Mouse (Mus musculus) testis, adult 2 months (tissue): ENCODE results near the gene Gse1. TPM values are rescaled to one million over a fixed set of nuclear protein-coding genes. Genes with fewer than 3 reads are reported as not detected.

ENCODE experiments used
- H3K27ac ChIP-seq: fragments of 200-500 bp; 2 replicates; pipeline ENCODE4 v1.5.1; 2012; ENCODE audit warnings: low read depth, low read length; ENCODE audit not compliant: control insufficient read depth, insufficient read depth
- H3K27me3 ChIP-seq: fragments of 200-500 bp; 2 replicates; pipeline ENCODE4 v1.6.1; 2012; ENCODE audit warnings: mild to moderate bottlenecking, low read length, moderate library complexity; ENCODE audit not compliant: control insufficient read depth, insufficient read depth
- H3K36me3 ChIP-seq: fragments of 200-500 bp; 2 replicates; pipeline ENCODE4 v1.6.1; 2012; ENCODE audit warnings: mild to moderate bottlenecking, low read length; ENCODE audit not compliant: control insufficient read depth, insufficient read depth
- H3K4me1 ChIP-seq: fragments of 200-500 bp; 2 replicates; pipeline ENCODE4 v1.6.1; 2012; ENCODE audit warnings: low read length; ENCODE audit not compliant: control insufficient read depth, insufficient read depth
- H3K4me3 ChIP-seq: fragments of 200-500 bp; 2 replicates; pipeline ENCODE4 v1.5.1; 2012; ENCODE audit warnings: low read depth, mild to moderate bottlenecking, low read length, moderate library complexity, mixed read lengths; ENCODE audit not compliant: control insufficient read depth
- CTCF ChIP-seq: fragments of 200-500 bp; IDR thresholded peaks from 2 replicates; pipeline ENCODE4 v1.5.1; 2012; ENCODE audit warnings: low read depth, mild to moderate bottlenecking, inconsistent platforms, low read length, moderate library complexity; ENCODE audit not compliant: control insufficient read depth, insufficient read depth, insufficient replicate concordance
- POLR2A ChIP-seq: fragments of 200-500 bp; IDR thresholded peaks from 2 replicates; pipeline ENCODE4 v1.6.1; 2012; ENCODE audit warnings: low read depth, mild to moderate bottlenecking, inconsistent platforms, low read length, moderate library complexity; ENCODE audit not compliant: control insufficient read depth
- polyA plus RNA-seq: library from polyadenylated mRNA; depleted of rRNA; stranded (reverse); fragments of >200 nt; gene quantifications from 2 replicates; pipeline ENCODE4 v1.2.3, GENCODE M21; 2012

The Gse1 gene
- polyA plus RNA-seq, 1 experiment, result 4.0 TPM

DNA sequence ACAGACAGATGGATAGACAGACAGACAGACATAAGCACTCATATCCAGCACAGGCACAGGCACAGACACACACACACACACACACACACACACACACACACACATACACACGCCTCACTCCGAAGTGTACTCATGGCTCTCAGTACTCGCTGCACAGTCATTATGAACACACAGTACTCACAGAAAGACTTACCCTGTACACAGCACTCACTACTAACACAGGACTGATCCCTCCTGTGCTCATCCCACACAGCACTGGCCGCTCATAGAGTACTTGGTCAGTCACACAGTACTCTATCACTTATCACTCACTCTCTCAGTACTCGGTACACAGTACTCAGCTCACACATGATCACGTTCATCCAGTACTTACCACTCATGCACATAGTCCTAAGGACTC is 144.4 kb downstream of the Gse1 start:
- Histone ChIP-seq H3K36me3 (no peaks in the 10 kb centered on the region), H3K4me3 (no peak overlapping the region), H3K4me1 (peaks cover 8% of the 10 kb centered on the region), H3K27me3 (no peaks in the 10 kb centered on the region), H3K27ac (no peak overlapping the region)
- TF ChIP-seq POLR2A (no peak), CTCF (no peak)

DNA sequence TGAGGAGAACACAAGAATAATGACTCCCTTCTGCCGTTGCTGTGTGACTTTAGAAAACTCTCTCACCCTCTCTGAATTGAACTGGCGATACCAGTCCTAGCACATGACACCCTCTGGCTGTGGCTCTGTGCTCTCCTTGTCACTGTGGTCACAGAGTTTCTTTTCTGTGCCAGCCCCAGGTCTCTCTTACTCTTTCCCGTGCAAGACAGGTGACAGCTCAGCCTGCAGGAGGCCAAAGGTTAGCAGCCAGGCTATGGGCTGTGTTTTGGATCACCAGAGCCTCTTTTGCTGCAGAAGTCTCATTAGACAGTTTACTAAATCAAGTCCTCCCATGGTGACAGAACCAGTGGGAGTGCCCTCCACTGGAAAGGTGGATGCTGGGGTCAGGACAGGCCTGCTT is 145.4 kb downstream of the Gse1 start:
- no peak overlapping the region for H3K4me3 ChIP-seq
- no peak for TF ChIP-seq POLR2A
- no peak for TF ChIP-seq CTCF
- H3K27ac ChIP-seq, result no peak overlapping the region
- H3K36me3 ChIP-seq, result no peaks in the 10 kb centered on the region
- peaks cover 8% of the 10 kb centered on the region for H3K4me1 ChIP-seq
- no peaks in the 10 kb centered on the region for H3K27me3 ChIP-seq

DNA sequence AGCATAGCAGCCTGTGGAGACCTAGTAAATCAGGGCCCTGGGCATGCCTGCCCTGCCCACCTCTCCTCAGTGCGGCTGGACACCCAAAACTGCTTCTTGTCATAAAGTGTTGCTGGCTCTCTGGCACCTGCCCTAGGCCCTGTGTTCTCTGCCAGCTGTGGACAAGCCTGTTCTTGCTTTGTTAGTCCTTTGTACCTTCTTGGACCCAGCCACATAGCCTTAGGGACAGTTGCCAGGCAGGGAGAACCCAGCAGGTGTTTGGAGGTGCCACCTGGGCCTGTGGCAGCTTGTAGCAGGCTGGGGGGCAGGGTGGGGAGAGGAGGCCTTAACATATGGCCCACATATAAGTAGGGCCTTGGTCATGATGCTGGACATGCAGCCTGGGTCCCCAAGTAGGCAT is 145.8 kb downstream of the Gse1 start:
- Histone ChIP-seq H3K27me3 (no peaks in the 10 kb centered on the region), H3K4me1 (peaks cover 4% of the 10 kb centered on the region), H3K4me3 (no peak overlapping the region), H3K36me3 (no peaks in the 10 kb centered on the region), H3K27ac (no peak overlapping the region)
- TF ChIP-seq CTCF, result no peak

DNA sequence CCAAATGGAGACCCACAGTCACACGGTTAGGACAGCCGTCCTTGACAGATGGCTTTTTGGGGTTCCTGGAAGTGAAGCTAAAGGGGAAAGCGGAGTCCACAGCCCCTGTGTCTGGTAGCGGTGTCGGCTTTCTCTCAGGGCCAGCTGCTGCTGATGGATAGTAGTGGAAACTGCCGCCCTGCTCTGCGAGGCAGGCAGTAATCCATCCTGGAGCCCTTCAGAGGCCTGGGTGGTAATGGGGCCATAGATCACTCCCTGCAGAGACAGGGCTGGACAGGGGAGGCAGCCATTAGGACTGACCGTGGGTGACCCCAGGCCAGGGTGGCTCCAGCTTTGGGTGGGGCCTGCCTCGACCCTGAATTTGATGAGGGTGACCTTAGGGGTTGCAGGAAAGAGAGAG is 146.3 kb downstream of the Gse1 start:
- Histone ChIP-seq H3K36me3 (no peaks in the 10 kb centered on the region), H3K27ac (no peak overlapping the region), H3K27me3 (no peaks in the 10 kb centered on the region), H3K4me1 (peaks cover under 1% of the 10 kb centered on the region; the same call in 1 of the 2 replicates), H3K4me3 (no peak overlapping the region)
- no peak for TF ChIP-seq CTCF
- no peak for TF ChIP-seq POLR2A

DNA sequence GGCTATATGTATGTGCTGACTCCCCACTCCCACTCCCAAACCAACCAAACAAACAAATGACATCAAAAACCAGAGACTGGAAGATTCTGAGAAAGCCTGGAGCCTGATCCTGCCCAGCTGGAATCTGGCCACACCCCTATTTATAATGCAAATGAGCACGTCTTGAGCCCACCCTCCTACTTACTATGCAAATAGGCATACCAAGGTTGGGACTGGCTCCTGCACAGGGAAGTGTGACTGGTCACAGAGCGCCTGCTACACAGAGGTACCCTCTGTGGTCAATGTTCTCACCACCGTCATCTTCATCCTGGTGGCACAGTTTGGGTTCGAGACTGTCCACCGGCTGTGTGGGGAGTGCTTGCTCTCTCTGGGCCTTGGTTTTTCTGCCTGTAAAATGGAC is 146.9 kb downstream of the Gse1 start:
- H3K27me3 ChIP-seq, result no peaks in the 10 kb centered on the region
- TF ChIP-seq CTCF, result no peak
- no peak for TF ChIP-seq POLR2A
- no peak overlapping the region for H3K4me3 ChIP-seq
- no peak overlapping the region for H3K27ac ChIP-seq
- no peaks in the 10 kb centered on the region for H3K36me3 ChIP-seq
- no peaks in the 10 kb centered on the region; the same call in 1 of the 2 replicates for H3K4me1 ChIP-seq

DNA sequence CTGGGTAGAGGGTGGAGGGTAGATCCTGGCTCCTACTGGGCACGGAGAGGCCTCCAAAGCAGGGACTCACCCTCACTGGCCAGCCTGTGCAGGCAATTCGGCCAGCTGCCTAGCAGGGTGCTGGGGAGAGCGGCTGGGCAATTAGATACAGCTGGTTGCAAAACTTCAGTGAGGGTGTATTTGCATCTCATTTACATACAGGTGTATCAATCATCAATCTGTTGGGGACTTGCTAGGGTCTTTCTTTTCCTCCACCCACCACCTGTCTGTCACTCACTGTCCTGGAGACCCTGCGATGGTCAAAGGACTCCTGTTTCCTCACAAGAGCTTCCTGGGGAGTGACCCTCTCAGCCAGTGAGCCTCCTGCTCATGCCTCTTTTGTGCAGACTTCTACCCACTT is 148.0 kb downstream of the Gse1 start:
- H3K27me3 ChIP-seq, result no peaks in the 10 kb centered on the region
- no peaks in the 10 kb centered on the region for H3K36me3 ChIP-seq
- no peak overlapping the region for H3K4me3 ChIP-seq
- H3K4me1 ChIP-seq, result no peaks in the 10 kb centered on the region; the same call in 1 of the 2 replicates
- no peak overlapping the region for H3K27ac ChIP-seq
- TF ChIP-seq POLR2A (no peak), CTCF (no peak)

DNA sequence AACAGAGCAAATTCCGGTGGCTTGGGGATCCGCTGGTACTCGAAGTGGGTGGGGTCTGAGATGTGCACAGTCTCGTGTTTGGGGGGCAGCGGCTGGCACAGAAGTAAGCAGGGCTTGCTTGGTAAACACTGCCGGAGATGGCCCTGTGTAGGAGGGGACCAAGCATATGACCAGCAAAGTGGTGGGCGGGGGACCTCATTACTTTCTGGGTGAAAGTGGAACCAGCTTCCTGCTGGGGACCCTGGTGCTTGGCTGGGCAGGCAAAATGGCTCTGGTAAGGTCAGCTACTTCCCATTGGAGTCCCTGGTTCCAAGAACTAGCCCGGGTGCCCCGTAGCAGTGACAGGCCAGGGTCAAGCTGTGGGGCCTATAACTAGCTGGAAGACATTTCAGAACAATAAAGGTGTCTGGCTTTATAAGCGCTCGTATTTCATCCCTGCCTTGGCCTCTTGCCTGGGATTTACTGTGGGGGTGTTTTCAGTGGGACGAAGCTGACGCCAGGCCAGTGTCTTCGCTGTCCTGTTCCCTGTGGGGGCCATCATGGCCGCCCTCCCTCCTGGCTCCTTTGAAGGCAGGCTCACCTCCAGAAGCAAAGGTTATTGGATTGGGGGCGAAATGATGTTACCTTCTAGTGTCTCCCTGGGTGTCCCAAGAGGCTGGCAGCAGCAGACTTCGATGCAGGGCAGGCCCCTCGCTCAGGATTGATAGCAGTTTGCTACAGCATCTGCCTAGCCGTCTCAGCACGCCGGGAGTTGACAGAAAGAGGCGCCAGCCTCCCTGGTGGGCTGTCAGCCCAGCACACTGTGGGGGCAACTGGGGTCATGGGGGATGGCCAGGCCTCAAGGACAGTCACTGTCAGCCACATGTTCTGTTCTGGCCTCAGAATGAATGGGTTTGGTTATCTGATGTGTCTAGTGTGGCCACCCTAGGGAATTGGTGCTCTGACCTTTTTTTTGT is 148.9 kb downstream of the Gse1 start:
- H3K27ac ChIP-seq, result no peak overlapping the region
- H3K4me3 ChIP-seq, result no peak overlapping the region
- H3K27me3 ChIP-seq, result no peaks in the 10 kb centered on the region
- no peaks in the 10 kb centered on the region for H3K36me3 ChIP-seq
- TF ChIP-seq POLR2A (no peak), CTCF (no peak)
- H3K4me1 ChIP-seq, result no peaks in the 10 kb centered on the region; the same call in 1 of the 2 replicates

DNA sequence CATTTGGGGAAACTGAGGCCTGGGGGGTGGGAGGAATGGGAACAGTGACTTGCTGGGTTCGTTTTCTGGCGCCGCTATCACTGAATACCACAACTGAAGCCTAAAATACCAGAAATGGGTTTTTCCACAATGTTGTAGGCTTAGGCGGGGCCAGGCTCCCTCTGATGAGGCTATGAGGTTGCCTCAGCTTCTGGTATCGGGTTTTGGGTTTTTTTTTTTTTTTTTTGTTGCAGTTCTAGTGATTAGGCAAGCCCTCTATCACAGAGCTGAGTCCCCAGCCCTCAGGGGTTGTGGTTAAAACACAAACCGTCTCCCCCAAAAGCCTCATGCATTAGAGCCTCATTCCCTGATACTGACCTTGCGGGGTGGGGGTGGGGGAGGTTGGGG is 149.5 kb downstream of the Gse1 start:
- Histone ChIP-seq H3K27ac (no peak overlapping the region), H3K27me3 (no peaks in the 10 kb centered on the region), H3K4me3 (no peak overlapping the region), H3K4me1 (no peaks in the 10 kb centered on the region; the same call in 1 of the 2 replicates), H3K36me3 (no peaks in the 10 kb centered on the region)
- no peak for TF ChIP-seq CTCF
- TF ChIP-seq POLR2A, result no peak
